Mouse (Mus musculus): ENCODE results near the gene Ubap2l.

Ubap2l gene

DNA sequence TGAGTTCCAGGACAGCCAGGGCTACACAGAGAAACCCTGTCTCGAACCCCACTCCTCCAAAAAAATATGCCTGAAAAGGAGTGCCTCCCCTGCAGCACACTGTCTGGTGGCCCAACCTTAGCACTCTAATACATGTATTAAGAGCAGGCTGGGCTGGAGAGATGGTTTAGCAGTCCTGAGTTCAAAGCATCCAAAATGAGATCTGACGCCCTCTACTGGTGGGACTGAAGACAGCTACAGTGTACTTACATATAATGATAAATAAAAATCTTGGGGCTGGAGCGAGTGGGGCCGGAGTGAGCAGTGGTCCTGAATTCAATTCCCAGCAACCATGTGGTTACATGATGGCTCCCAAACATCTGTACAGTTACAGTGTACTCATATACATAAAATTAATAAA is 85.5 kb downstream of the Ubap2l start:
- DNase-seq (ENCODE audit: low spot score in 2 of 2) = peak in 1 of 2 experiments; percentile 45

DNA sequence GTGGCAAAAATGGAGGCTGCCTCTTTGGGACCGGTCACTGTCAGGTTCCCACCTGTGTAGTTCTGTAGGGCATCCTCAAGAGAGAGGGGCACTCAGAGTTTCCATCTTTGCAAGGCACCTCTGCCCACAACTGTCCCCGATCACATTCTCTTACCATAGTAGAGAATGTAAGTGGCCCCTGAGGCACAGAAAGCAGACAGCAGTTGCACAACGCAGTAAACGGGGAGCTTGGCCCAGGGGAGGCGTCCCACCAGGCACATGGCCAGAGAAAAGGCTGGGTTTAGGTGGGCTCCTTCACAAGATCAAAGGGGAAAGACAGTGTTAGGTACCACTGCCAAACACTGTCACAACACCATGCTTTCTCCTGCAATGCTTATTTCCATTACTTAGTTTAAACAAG is 86.5 kb downstream of the Ubap2l start:
- no peak for DNase-seq (ENCODE audit: low spot score in 2 of 2)

DNA sequence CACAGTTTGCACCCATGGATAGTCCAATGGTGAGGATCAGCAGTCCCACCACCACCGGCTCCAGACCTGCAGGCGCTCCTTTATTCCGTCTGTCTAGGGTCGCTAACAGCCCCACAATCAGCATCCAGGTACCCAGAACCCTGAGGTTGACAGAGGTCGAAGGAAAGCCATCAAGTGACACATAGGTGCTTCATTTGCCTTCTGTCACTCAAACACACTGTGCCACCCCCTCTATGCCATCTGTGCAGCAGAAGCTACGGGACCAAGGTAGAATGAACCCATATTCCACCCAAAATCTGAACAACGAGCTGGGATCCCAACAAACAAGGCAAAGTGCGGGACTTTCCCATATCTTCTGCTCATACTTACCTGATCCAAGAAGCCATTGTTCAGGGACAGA is 86.9 kb downstream of the Ubap2l start:
- DNase-seq (ENCODE audit: low spot score in 2 of 2) = no peak

DNA sequence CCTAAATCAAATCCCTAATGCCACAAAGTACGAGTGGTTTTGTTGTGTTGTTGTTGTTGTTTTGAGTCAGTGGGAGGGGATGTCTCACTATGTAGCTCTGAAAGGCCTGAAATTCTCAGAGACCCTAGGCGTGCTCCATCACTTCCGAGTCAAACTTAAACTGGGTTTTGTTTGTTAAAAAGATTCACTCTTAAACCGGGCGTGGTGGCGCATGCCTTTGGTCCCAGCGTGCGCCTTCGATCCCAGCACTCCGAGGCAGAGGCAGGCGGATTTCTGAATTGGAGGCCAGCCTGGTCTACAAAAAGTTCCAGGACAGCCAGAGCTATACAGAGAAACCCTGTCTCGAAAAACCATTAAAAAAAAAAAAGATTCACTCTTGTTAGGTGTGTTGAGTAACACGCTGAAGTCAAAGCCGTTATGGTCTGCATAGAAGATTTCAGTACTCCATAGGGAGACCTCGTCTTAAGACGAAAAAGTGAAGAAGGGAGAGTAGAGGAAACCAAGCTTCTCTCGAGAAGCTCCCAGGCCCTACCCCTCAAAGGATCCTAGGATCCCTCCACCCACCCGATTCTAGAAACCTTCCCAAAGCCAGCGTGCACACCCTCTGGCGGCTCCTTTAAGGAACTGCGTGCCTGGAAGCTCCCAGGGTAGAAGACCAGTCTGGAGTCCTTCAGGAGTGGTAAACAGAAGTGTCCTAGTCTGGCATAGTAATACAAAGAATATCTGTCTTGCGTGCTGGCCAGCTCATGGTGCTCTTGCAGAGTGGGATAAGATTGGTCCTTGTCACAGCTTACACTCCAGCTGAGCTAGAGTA is 88.3 kb downstream of the Ubap2l start:
- peak in 1 of 2 experiments; percentile 40 for DNase-seq (ENCODE audit: low spot score in 2 of 2)

- DNase-seq (ENCODE audit: low spot score in 2 of 2) = peak; percentile 51 to 58
Measured at GRCm38 (mm10) chr3:89963221-89963763, 89.1 kb downstream of the Ubap2l start, which contains the start of gene Atp8b2. TSS of gene Atp8b2 (minus strand) at chr3:89963508.

DNA sequence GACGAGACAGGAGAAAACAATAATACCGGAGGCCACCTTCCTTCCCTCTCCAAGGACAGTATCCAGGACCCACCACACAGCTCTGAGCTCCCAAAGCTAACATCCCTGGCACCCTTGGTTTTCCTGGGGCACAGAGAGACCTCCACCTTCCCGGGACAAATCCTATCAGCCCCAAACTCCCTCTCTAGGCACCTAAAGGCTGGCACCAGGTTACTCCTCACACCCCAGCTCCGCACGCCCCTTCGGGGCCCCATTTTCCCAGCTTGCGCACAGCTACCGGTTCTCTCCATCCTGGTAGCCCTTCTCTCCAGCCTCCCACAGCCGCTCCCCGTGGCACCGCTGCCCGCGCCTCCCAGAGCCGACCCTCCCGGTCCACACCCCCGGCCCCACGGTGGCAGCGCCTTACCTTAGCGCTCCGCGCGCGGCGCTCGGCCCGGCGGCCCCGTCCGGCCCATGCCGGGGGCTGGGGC is 89.6 kb downstream of the Ubap2l start:
- DNase-seq (ENCODE audit: low spot score in 2 of 2) = peak in 1 of 2 experiments; percentile 17

DNA sequence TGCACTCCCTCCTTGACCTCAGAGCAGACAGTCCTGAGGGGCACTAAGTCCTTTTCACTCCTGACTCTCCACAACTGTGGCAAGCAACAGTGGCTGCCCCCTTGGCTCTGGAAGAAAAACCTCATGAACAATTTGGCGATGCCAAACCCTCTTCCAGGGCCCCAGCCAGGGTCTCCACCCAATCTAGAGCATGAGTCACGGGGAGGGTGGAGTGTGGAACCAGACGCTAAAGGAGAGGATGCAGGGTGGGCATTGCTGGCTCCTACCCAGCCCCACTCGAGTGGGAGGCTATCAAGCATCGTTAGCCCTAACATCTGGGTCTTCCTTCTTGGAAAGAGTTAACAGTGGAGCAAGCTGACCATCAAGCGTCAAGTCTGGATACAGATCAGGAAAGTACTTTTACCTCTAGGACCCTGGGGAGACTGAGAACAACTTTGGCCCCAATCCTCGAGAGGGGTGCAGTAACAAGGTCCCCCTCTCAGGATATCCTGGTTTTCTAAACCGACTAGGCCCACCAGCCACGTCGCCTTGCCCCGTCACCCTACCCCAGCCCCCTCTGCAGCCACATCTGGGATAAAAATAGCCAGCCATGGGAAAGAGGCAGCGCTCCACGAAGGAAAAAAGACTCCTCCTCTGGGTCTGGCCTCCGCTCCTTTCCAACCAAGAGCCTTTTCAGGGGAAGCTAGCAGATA is 90.2 kb downstream of the Ubap2l start:
- DNase-seq (ENCODE audit: low spot score in 2 of 2) = no peak

GRCm38 (mm10) chr3:89961436-89961835 is 91.0 kb downstream of the Ubap2l start:
- DNase-seq (ENCODE audit: low spot score in 2 of 2) = peak in 1 of 2 experiments; percentile 35

DNA sequence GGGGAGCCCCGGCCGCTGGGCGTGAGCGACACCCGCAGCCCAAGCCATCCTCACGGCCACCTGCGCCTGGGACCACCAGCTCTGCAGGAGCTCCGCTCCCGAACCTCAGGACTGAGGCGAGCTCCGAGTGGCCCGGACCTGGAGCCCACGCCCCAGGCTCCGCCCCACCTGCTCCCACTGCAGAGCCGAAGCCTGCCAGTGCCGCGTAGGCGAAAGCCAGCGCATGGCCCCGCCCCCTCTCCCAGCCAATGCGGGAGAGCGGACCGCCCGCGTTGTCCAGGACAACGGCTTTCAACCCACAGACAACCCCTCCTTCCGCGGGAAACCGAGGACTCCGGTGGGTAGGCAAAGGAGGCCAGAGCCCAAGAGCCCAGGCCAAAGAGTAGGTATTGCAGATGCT is 92.0 kb downstream of the Ubap2l start:
- peak; percentile 89 to 90 for DNase-seq (ENCODE audit: low spot score in 2 of 2)

GRCm38 (mm10) chr3:89959435-89959834 is 93.0 kb downstream of the Ubap2l start:
- DNase-seq (ENCODE audit: low spot score in 2 of 2) = no peak

- no peak for DNase-seq (ENCODE audit: low spot score in 2 of 2)
Measured at GRCm38 (mm10) chr3:89957880-89958279, 94.5 kb downstream of the Ubap2l start.

- DNase-seq (ENCODE audit: low spot score in 2 of 2) = no peak
Measured at GRCm38 (mm10) chr3:89956177-89956971, 96.1 kb downstream of the Ubap2l start.

DNA sequence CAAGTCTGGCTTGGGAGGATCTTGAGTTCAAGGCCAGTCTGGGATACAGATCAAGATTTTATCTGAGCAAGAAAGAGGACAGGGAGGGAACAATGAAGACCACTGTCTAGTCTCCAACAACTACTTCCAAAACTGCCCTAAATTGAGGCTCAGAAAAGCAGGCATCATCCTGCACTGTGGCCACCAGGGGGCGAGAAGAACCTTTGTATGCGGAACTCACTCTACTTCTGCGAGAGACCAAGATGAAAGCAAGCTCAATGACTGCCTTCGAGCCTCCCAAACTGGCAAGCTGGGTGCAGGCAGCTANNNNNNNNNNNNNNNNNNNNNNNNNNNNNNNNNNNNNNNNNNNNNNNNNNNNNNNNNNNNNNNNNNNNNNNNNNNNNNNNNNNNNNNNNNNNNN is 99.0 kb downstream of the Ubap2l start:
- peak; percentile 64 to 75 for DNase-seq (ENCODE audit: low spot score in 2 of 2)
